Mouse (Mus musculus) kidney, postnatal 36 days (tissue): ENCODE data around the gene Camk1g.

Source experiments
- DNase-seq, 2 experiments: peaks; one replicate each; pipeline ENCODE4 v3.0.0; 2021 to 2022; ENCODE audit warnings: mixed read lengths in 2 of 2

Gene Camk1g

GRCm38 (mm10) chr1:193373906-193374413 lies 3.9 kb upstream of the Camk1g start:
- no peak for DNase-seq

GRCm38 (mm10) chr1:193369091-193369490 lies 1.0 kb downstream of the Camk1g start:
- peak; percentile 47 to 66 for DNase-seq

- peak in 1 of 2 experiments; percentile 14 for DNase-seq
Observed at GRCm38 (mm10) chr1:193368055-193368454, 2.0 kb downstream of the Camk1g start.

GRCm38 (mm10) chr1:193363801-193364231 lies 6.3 kb downstream of the Camk1g start:
- peak; percentile 48 to 76 for DNase-seq

GRCm38 (mm10) chr1:193362078-193362477 lies 8.0 kb downstream of the Camk1g start:
- no peak for DNase-seq

- DNase-seq, result no peak
Observed at GRCm38 (mm10) chr1:193361181-193361580, 8.9 kb downstream of the Camk1g start.

GRCm38 (mm10) chr1:193359199-193359598 lies 10.9 kb downstream of the Camk1g start:
- peak in 1 of 2 experiments; percentile 22 for DNase-seq

- peak; percentile 58 to 72 for DNase-seq
Observed at GRCm38 (mm10) chr1:193351583-193351982, 18.5 kb downstream of the Camk1g start.

GRCm38 (mm10) chr1:193350546-193350801 lies 19.6 kb downstream of the Camk1g start:
- no peak for DNase-seq

- no peak for DNase-seq
Observed at GRCm38 (mm10) chr1:193349702-193350545, 20.2 kb downstream of the Camk1g start.

GRCm38 (mm10) chr1:193348261-193348962 lies 21.7 kb downstream of the Camk1g start:
- no peak for DNase-seq

- no peak for DNase-seq
Observed at GRCm38 (mm10) chr1:193346908-193347307, 23.2 kb downstream of the Camk1g start.

- no peak for DNase-seq
Observed at GRCm38 (mm10) chr1:193344976-193345375, 25.1 kb downstream of the Camk1g start.

- no peak for DNase-seq
Observed at GRCm38 (mm10) chr1:193343853-193344252, 26.2 kb downstream of the Camk1g start.

GRCm38 (mm10) chr1:193342198-193342946 lies 27.7 kb downstream of the Camk1g start:
- no peak for DNase-seq

GRCm38 (mm10) chr1:193338363-193338995 lies 31.6 kb downstream of the Camk1g start:
- no peak for DNase-seq

GRCm38 (mm10) chr1:193337787-193338310 lies 32.2 kb downstream of the Camk1g start:
- no peak for DNase-seq

GRCm38 (mm10) chr1:193337018-193337321 lies 33.1 kb downstream of the Camk1g start:
- DNase-seq, result no peak

GRCm38 (mm10) chr1:193336122-193337017 lies 33.7 kb downstream of the Camk1g start:
- no peak for DNase-seq

- DNase-seq, result no peak
Observed at GRCm38 (mm10) chr1:193334546-193334945, 35.6 kb downstream of the Camk1g start.

- DNase-seq, result no peak
Observed at GRCm38 (mm10) chr1:193333776-193334175, 36.3 kb downstream of the Camk1g start.

- DNase-seq, result no peak
Observed at GRCm38 (mm10) chr1:193332671-193333070, 37.4 kb downstream of the Camk1g start.
